Mouse (Mus musculus) adrenal gland, postnatal 14 days (tissue): ENCODE data around the gene Hax1. TPM values are rescaled to one million over a fixed set of nuclear protein-coding genes. Genes with fewer than 3 reads are reported as not detected.

Experiments
- DNase-seq: peaks from one replicate; pipeline ENCODE4 v3.0.0; 2021; ENCODE audit warnings: mixed read lengths
- microRNA-seq, 2 experiments: library from miRNA; unstranded; fragments of <30 nt; microRNA quantifications; one replicate each; pipeline ENCODE4 v1.2.0; 2021
- total RNA-seq: library from RNA; stranded (reverse); gene quantifications from 2 replicates; pipeline ENCODE4 v1.2.3, GENCODE M21; 2021

Hax1 gene
- total RNA-seq, 1 experiment from 2014 or later: 100 TPM

- peak; percentile 52 for DNase-seq
Measured at GRCm38 (mm10) chr3:89962059-89962750, 36.4 kb downstream of the Hax1 start.

DNA sequence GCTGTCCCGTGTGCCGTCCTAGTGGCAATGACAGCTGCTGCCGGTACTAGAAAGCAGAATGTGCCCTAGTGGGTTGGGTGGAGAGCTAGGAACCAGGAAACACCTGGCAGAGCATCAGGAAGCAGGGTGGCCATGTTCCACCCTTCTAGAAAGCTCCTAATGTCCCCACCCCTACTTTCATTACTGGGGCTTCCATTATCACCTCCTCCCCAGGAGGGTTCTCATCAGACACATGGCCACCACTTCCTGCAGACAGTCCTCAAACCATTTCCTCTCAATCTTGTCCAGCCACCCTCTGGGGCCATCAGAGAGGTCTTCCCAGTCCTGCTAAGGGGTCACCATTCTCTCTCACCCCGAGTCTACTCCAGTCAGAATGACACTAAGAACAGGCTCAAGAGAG, 37.1 kb downstream of the Hax1 start:
- DNase-seq: no peak

GRCm38 (mm10) chr3:89960469-89960868, 38.1 kb downstream of the Hax1 start:
- peak; percentile 97 for DNase-seq

DNA sequence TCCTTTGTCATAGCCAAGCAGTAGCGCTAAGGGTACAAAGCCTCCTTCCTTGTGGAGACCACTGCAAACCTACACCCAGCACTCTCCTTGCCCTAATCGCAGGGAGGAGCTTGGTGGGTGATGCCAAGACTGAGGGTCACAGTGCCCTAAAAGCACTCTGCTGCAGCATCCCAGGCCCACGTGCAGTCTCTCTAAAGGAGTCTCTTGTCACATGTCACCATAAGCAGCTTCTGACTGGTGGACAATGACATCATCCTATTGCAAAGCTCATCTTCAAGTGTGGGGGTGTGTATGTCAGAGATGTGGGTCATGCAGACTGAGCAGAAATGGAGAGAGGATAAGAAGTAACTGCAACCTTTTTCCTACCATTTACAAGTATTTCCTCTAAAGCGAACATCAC, 39.1 kb downstream of the Hax1 start:
- no peak for DNase-seq

GRCm38 (mm10) chr3:89957880-89958279, 40.7 kb downstream of the Hax1 start:
- no peak for DNase-seq

GRCm38 (mm10) chr3:89956177-89956971, 42.2 kb downstream of the Hax1 start:
- no peak for DNase-seq

GRCm38 (mm10) chr3:89953420-89953819, 45.2 kb downstream of the Hax1 start:
- peak; percentile 90 for DNase-seq

DNA sequence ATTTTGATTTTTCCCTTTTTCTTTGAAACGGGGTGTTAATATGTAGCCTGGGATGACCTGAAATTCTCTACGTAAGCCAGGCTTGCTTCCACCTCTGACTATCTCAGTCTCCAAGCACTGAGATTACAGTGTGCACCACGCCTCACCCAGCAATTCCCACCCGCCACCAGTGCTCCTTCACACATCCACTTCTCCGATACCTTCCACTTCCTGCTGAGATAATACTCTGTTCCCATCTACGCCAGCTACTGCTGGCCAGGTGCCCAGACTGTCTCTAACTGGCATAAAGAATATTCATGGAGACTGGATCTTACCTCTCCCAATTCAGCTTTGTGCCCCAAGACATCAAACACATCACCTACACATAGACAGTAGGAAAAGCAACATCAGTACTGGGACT, 49.9 kb downstream of the Hax1 start:
- no peak for DNase-seq

DNA sequence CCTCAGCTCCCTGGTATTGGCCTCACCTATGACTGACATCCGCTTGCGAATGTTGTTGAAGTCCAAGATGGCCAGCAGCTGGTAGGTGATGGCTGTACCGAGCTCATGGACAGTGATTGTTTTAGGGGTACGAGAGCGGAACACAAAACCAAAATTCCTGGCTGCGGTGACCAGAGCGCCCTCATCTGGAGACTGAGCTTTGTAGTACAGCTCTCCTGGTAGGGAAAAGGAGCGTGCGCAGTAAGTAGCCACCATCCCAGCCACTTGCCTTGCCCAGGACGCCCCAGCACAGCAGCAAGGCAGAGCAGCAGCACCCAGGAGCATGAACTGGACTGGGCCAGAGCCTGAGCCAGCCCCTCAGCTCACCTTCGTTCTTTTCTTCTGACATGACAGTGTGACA, 50.6 kb downstream of the Hax1 start:
- no peak for DNase-seq

Small RNAs within 50 kb of the gene (microRNA-seq; reads per million reads assigned to microRNA genes)
- 0.43 to 0.76 reads per million in 2 experiments for gene Mir7669

Other genes starting within 250 kb of the Hax1 start
- 3.6 and 4.1 TPM in 2 replicates for gene Chrnb2, start 234.1 kb downstream of the Hax1 start, total RNA-seq
- 57.2 and 65.2 TPM in 2 replicates for gene Ube2q1, start 225.2 kb downstream of the Hax1 start, total RNA-seq
- 11.7 and 14.1 TPM in 2 replicates for gene She, start 167.4 kb downstream of the Hax1 start, total RNA-seq
- 11.3 and 11.5 TPM in 2 replicates for gene Il6ra, start 85.6 kb downstream of the Hax1 start, total RNA-seq
- gene Atp8b2, start 35.3 kb downstream of the Hax1 start, total RNA-seq: 33.7 and 46.4 TPM in 2 replicates
- 70.8 and 76.3 TPM in 2 replicates for gene 4933434E20Rik, start 52.9 kb upstream of the Hax1 start, total RNA-seq
- gene Ubap2l, start 53.8 kb upstream of the Hax1 start, total RNA-seq: 164 and 177 TPM in 2 replicates
- gene Tpm3, start 73.9 kb upstream of the Hax1 start, total RNA-seq: 170 and 208 TPM in 2 replicates
- 0.37 and 0.45 TPM in 2 replicates for gene Nup210l, start 105.4 kb upstream of the Hax1 start, total RNA-seq
- 1,702 and 2,060 TPM in 2 replicates for gene Rps27, start 214.9 kb upstream of the Hax1 start, total RNA-seq
- 33.7 and 34.3 TPM in 2 replicates for gene Rab13, start 214.9 kb upstream of the Hax1 start, total RNA-seq
- gene Jtb, start 232.8 kb upstream of the Hax1 start, total RNA-seq: 58.8 and 58.9 TPM in 2 replicates
- gene Creb3l4, start 244.7 kb upstream of the Hax1 start, total RNA-seq: 0.33 and 0.38 TPM in 2 replicates
- 106 and 108 TPM in 2 replicates for gene Slc39a1, start 249.4 kb upstream of the Hax1 start, total RNA-seq